Mouse (Mus musculus) stomach, embryonic 14.5 days (tissue): ENCODE measurements around the gene Edn3. TPM values are rescaled to one million over a fixed set of nuclear protein-coding genes. Genes with fewer than 3 reads are reported as not detected.

Source experiments
- ATAC-seq: fragments of 200-750 bp; cut with Nextera tagmentation; 2 replicates; pipeline ENCODE4 v1.8.0; 2017; ENCODE audit warnings: low read depth, moderate TSS enrichment; ENCODE audit not compliant: insufficient number of reproducible peaks, insufficient read depth, low FRiP score
- H3K27ac ChIP-seq: fragments of 300-500 bp; sonication (generic); 2 replicates; pipeline ENCODE4 v1.5.1; 2014; ENCODE audit warnings: mild to moderate bottlenecking, low read length, moderate library complexity, mixed read lengths
- H3K27me3 ChIP-seq: fragments of 300-500 bp; sonication (generic); 2 replicates; pipeline ENCODE4 v1.6.1; 2014; ENCODE audit warnings: low read length, control low read depth, mixed read lengths; ENCODE audit not compliant: control insufficient read depth, insufficient read depth
- H3K36me3 ChIP-seq: fragments of 300-500 bp; sonication (generic); 2 replicates; pipeline ENCODE4 v1.6.1; 2014; ENCODE audit warnings: mild to moderate bottlenecking, control low read depth, low read length, moderate library complexity, mixed read lengths; ENCODE audit not compliant: control insufficient read depth, insufficient read depth
- H3K4me1 ChIP-seq: fragments of 300-500 bp; sonication (generic); 2 replicates; pipeline ENCODE4 v1.6.1; 2014; ENCODE audit warnings: low read length, control low read depth, mixed read lengths; ENCODE audit not compliant: control insufficient read depth, insufficient read depth
- H3K4me2 ChIP-seq: fragments of 300-500 bp; sonication (generic); replicated peaks from 2 replicates; pipeline ENCODE4 v1.6.1; 2014; ENCODE audit warnings: low read depth, low read length, control low read depth
- H3K4me3 ChIP-seq: fragments of 300-500 bp; sonication (generic); 2 replicates; pipeline ENCODE4 v1.5.1; 2014; ENCODE audit warnings: low read depth, low read length, control low read depth
- H3K9ac ChIP-seq: fragments of 300-500 bp; sonication (generic); replicated peaks from 2 replicates; pipeline ENCODE4 v1.6.1; 2014; ENCODE audit warnings: low read depth, mild to moderate bottlenecking, control low read depth, low read length, moderate library complexity, mixed read lengths
- H3K9me3 ChIP-seq: fragments of 300-500 bp; sonication (generic); 2 replicates; pipeline ENCODE4 v1.6.1; 2016; ENCODE audit warnings: low read depth, low read length, control low read depth; ENCODE audit not compliant: control insufficient read depth
- WGBS: fragments of 180-500 bp; shearing (Covaris S2); extraction: QIAGEN DNeasy Blood & Tissue Kit; methylation state at CpG from one replicate; pipeline ENCODE4 v1.1.7; 2014; 5-methylcytosine and 5-hydroxymethylcytosine counted together
- polyA plus RNA-seq: library from polyadenylated mRNA; unstranded; fragments of >200 nt; fragmentation: Nextera tagmentation; extraction: Ambion mirVana; gene quantifications from 2 replicates; pipeline ENCODE4 v1.2.1, GENCODE M21; 2014

Edn3 gene
- polyA plus RNA-seq, 1 experiment from 2014 or later: 21.9 TPM

DNA sequence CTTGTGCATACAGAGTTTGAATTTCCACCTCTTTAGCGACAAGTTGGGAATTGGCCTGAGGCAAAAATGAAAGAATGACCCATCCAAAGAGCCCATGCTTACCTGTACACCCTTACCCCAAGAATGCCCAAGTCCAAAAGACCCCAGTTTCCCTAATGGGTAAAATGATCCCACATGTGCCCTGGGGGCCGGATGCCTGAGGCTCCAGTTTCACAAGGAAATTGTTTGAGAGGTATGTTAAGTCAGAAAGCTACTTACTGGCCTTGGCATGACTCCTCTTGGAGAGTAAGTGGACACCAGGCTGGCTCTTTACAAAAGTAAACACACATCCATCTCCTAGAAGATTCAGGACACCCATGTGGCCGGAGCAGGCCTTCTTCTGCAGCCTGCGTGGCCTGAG is 21.6 kb downstream of the Edn3 start:
- H3K27ac ChIP-seq: no peak overlapping the region
- peaks cover 3% of the 10 kb centered on the region; the same call in 1 of the 2 replicates for H3K36me3 ChIP-seq
- no peak overlapping the region for H3K9ac ChIP-seq
- H3K4me2 ChIP-seq: no peak overlapping the region
- no peak for ATAC-seq
- H3K27me3 ChIP-seq: no peaks in the 10 kb centered on the region
- 66% methylated on average over 4 of the region's 4 CpGs for WGBS
- no peak overlapping the region for H3K4me3 ChIP-seq
- no peaks in the 10 kb centered on the region for H3K9me3 ChIP-seq
- H3K4me1 ChIP-seq: 0 out of 2 replicates have a peak, but pooled peaks cover 5% of the 10 kb centered on the region

DNA sequence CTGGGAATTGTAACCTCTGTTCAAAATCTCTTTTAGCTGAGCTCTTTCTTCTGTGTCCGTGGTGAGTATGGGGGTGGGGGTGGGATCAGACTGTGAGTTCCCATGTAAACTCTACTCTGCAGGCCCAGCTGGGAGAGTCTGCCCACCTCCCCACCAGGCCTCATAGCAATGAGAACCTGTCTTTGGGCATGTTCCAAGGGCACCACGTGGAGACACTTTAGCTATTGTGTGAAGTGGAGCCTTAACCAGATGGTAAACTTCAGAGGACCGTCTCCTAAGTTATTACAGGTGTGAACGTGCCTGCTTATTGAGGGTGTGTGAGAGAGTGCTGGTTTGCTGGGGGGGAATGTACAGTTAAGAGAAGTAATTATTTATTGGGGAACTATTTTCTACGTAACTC is 22.5 kb downstream of the Edn3 start:
- no peaks in the 10 kb centered on the region for H3K9me3 ChIP-seq
- ATAC-seq: no peak
- H3K4me3 ChIP-seq: no peak overlapping the region
- H3K27me3 ChIP-seq: no peaks in the 10 kb centered on the region
- H3K4me1 ChIP-seq: 0 out of 2 replicates have a peak, but pooled peaks cover 5% of the 10 kb centered on the region
- no peak overlapping the region for H3K4me2 ChIP-seq
- 38% methylated on average over 5 of the region's 5 CpGs for WGBS
- H3K27ac ChIP-seq: no peak overlapping the region
- H3K9ac ChIP-seq: no peak overlapping the region
- H3K36me3 ChIP-seq: peaks cover 3% of the 10 kb centered on the region; the same call in 1 of the 2 replicates

DNA sequence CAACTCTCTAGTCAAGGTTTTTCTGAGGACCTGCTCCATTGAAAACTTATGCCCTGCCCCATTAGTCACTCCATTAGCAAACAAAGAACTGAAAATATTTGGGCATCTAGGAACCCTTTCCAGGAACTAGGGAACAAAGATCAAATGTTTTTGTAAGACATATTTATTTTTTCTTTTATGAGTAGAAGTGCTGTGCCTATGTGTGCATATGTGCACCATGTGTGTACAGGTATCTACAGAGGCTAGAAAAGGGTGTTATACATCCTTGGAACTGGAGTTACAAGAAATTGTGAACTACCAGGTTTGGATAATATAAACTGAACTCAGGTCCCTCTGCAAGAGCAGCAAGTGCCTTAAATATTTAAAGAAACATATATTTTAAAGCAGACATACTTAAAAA is 28.4 kb downstream of the Edn3 start:
- H3K9ac ChIP-seq: no peak overlapping the region
- H3K4me2 ChIP-seq: no peak overlapping the region
- no peak overlapping the region for H3K4me3 ChIP-seq
- H3K4me1 ChIP-seq: no peaks in the 10 kb centered on the region
- no peaks in the 10 kb centered on the region for H3K27me3 ChIP-seq
- ATAC-seq: no peak
- H3K27ac ChIP-seq: no peak overlapping the region
- H3K9me3 ChIP-seq: no peaks in the 10 kb centered on the region
- no peaks in the 10 kb centered on the region for H3K36me3 ChIP-seq

DNA sequence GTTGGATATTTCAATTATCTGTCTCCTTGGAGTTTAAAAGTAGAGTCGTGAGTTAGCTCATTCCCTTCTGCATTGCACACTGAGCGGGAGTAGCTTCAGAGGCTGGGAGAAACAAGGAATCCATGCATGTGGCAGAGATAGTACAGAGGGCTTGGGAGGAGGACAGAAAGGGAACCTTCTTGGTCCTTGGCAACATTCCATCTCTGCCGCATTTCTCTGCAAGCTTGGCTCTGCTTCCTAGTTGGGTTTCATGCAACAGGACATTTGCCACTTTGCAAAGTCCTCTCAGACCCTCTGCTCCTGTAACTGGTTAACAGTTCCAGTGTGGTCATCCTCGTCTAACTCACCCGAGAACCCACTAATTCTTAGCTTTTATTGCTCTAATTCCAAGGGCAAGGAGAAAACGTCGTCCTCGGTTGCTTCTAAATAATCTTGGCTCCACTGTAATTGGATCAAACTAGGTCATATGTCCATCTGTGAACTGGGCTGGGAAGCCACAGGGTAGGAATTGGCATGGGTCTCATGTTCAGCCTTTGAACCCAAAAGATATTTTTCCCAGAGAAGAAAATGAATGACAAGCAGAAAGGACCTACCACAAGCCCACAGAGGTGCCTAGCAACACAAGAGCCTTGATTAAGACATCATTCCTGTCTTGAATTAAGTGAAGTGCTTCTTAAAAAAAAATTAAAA is 32.2 kb downstream of the Edn3 start:
- no peak for ATAC-seq
- 86% methylated on average over 8 of the region's 8 CpGs for WGBS
- no peak overlapping the region for H3K27ac ChIP-seq
- no peaks in the 10 kb centered on the region for H3K4me1 ChIP-seq
- no peak overlapping the region for H3K4me2 ChIP-seq
- no peaks in the 10 kb centered on the region for H3K36me3 ChIP-seq
- no peak overlapping the region for H3K4me3 ChIP-seq
- H3K9me3 ChIP-seq: no peaks in the 10 kb centered on the region
- H3K9ac ChIP-seq: no peak overlapping the region
- H3K27me3 ChIP-seq: no peaks in the 10 kb centered on the region

DNA sequence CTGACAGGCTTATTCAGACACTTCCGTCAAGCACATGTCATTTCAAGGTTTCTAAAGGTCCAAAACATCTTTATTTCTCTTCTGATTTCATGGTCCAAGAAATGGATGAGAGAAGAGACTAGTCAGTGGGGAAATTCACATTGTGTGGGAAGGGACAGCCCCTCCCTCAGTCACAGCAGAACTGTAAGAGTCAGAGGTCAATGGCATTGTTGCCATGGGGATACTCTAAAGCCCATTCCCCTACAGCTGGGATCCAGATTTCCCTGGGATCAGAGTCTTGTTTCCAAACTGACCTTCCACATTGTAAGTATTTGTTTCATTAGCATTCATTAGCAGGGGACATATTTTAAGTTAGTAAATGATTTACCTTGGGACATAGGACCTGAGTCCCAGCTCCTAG is 32.8 kb downstream of the Edn3 start:
- Histone ChIP-seq H3K27ac (no peak overlapping the region), H3K36me3 (no peaks in the 10 kb centered on the region), H3K4me1 (no peaks in the 10 kb centered on the region), H3K4me2 (no peak overlapping the region), H3K9me3 (no peaks in the 10 kb centered on the region), H3K4me3 (no peak overlapping the region), H3K27me3 (no peaks in the 10 kb centered on the region), H3K9ac (no peak overlapping the region)
- WGBS: 87% methylated on average over 1 of the region's 1 CpGs
- ATAC-seq: no peak

DNA sequence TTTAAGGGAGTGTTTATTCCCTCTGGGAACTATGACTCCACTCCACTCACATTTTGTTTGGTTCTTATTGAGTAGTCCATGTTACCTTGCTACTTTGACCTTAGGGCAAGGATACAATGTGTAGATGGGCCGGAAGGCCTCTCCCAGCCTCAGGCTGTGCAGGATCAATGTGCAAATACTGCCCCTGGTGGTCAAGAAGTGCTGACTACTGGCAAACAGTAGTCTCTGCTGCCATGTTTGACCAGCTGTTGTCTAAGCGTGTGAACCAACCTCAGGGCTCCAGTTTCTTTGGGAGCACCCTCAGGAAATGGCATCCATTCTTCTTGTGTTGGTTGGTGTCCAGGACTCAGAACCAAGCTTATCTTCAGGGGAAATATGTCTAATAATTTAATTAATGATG is 36.6 kb downstream of the Edn3 start:
- no peaks in the 10 kb centered on the region; the same call in 1 of the 2 replicates for H3K9me3 ChIP-seq
- 76% methylated on average over 2 of the region's 2 CpGs for WGBS
- no peak overlapping the region for H3K4me2 ChIP-seq
- no peaks in the 10 kb centered on the region for H3K4me1 ChIP-seq
- no peak overlapping the region for H3K4me3 ChIP-seq
- H3K27ac ChIP-seq: no peak overlapping the region
- no peaks in the 10 kb centered on the region for H3K36me3 ChIP-seq
- ATAC-seq: no peak
- no peaks in the 10 kb centered on the region for H3K27me3 ChIP-seq
- no peak overlapping the region for H3K9ac ChIP-seq

DNA sequence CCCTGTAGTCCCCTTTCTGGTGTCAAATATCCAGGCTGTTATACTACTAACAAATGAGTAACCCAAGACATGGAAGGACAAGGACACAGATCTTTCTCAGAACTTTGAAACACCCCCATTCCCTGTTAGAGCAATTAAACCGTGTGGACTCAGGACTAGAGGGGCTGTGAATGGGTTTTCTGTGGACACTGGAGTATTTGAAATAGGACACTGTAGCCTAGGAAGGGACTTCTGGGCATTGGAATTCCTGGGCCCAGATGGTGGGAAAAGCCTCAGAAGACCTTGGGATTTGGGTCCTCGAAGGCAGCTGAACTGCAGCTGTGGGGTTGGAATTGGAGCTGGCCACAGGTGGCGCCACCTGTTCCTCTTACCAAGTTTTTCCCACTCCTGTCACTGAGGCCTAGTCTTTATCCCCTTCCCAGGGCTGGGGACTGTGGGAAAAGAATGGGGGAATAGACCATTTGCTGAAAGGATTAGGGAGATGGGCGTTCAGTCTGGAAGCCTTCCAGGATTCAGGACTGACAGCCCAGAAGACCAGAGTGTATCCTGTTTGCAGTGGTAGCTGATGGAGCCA is 37.2 kb downstream of the Edn3 start:
- ATAC-seq: no peak

DNA sequence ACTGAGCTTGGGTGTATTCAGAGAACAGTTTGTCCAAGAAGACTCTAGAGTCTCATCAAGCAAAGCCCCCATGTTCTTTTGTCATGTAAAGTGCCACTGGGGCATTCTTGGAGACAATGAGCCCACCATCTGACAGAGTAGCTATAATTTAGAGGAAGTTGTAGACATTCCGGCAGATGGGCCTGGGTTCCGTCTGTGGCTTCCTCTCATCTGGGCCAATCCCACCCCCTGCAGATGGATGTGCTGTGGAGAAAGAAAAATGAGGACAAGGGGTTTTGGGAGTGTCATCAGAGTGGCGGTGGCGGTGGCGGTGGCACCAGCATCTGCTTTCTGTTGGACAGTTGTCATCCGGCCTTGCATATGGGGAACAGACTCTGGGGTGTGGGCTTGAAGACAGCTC is 42.0 kb downstream of the Edn3 start:
- no peak overlapping the region for H3K27ac ChIP-seq
- no peaks in the 10 kb centered on the region for H3K27me3 ChIP-seq
- H3K4me1 ChIP-seq: no peaks in the 10 kb centered on the region
- no peak overlapping the region for H3K4me2 ChIP-seq
- H3K4me3 ChIP-seq: no peak overlapping the region
- H3K9me3 ChIP-seq: peaks cover 5% of the 10 kb centered on the region; the same call in 1 of the 2 replicates
- 94% methylated on average over 6 of the region's 6 CpGs for WGBS
- H3K36me3 ChIP-seq: no peaks in the 10 kb centered on the region
- no peak overlapping the region for H3K9ac ChIP-seq
- ATAC-seq: no peak

More for the DNA sequence above, 37.2 kb downstream of the Edn3 start:
- H3K27ac ChIP-seq: no peak overlapping the region
- no peaks in the 10 kb centered on the region for H3K27me3 ChIP-seq
- no peaks in the 10 kb centered on the region for H3K4me1 ChIP-seq
- no peak overlapping the region for H3K4me2 ChIP-seq
- no peaks in the 10 kb centered on the region; the same call in 1 of the 2 replicates for H3K9me3 ChIP-seq
- H3K36me3 ChIP-seq: no peaks in the 10 kb centered on the region
- no peak overlapping the region for H3K9ac ChIP-seq
- no peak overlapping the region for H3K4me3 ChIP-seq
- 76% methylated on average over 4 of the region's 4 CpGs for WGBS
